ENCODE assay signal across 17 mouse cellular contexts in genomic region chr3:53599315-53599714, GRCm38 (mm10). TPM values are rescaled to one million over a fixed set of nuclear protein-coding genes. Genes with fewer than 3 reads are reported as not detected.
DNase-seq lines count a peak whose midpoint lies in the region; ATAC-seq and TF ChIP-seq lines count a peak whose summit lies in the region.
"Had no signal": no experiment of that assay in that cellular context is flagged by ENCODE, and none has a peak within 500 bp of the region (broad histone marks: within the 10 kb centered on the region; RNA-seq: fewer than 3 reads in every experiment).

No protein-coding gene starts in this region.

- TF ChIP-seq POLR2A in limb, embryonic 14.5 days (IDR thresholded peaks at IDR 0.05; ENCODE audit: borderline replicate concordance, extremely low read depth, insufficient read depth, insufficient read length): no peak

- ATAC-seq in kidney, embryonic 16.5 days (ENCODE audit: low FRiP score, low TSS enrichment): no peak
- peak; percentile 60 for ATAC-seq in limb, embryonic 14.5 days (ENCODE audit: low FRiP score, low read depth)
- ATAC-seq: forebrain, embryonic 14.5 days; hindbrain, embryonic 16.5 days had no signal

- peak overlapping the region; percentile 63; the same call in 1 of the 2 replicates for H3K27ac ChIP-seq in kidney, embryonic 16.5 days (ENCODE audit: low read length)
- no peak overlapping the region for H3K27ac ChIP-seq in limb, embryonic 14.5 days (replicated peaks; ENCODE audit: low read depth, low read length)
- H3K27ac ChIP-seq: heart, embryonic 15.5 days; midbrain, embryonic 10.5 days had no signal

- H3K36me3 ChIP-seq in kidney, embryonic 16.5 days (ENCODE audit: insufficient read depth, low read length): no peaks in the 10 kb centered on the region
- H3K36me3 ChIP-seq in limb, embryonic 14.5 days (ENCODE audit: control insufficient read depth, insufficient read depth, low read length): no peaks in the 10 kb centered on the region
- H3K36me3 ChIP-seq: heart, embryonic 15.5 days; midbrain, embryonic 10.5 days had no signal

- DNase-seq in kidney, postnatal 25 days: no peak
- peak; percentile 43 for DNase-seq in R1 (ENCODE audit: low read depth, low spot score)
- DNase-seq in fat pad, adult 2 months (ENCODE audit: extremely low read depth, low read depth, low spot score): peak; percentile 36
- DNase-seq in limb, embryonic 14.5 days (ENCODE audit: low spot score): peak; percentile 73
- DNase-seq in heart, postnatal 36 days: no peak
- no peak for DNase-seq in spleen, adult 18-20 months
- DNase-seq in T-cell, adult 2 months (ENCODE audit: low spot score): no peak
- DNase-seq: cerebellum, adult 2 months; gastrocnemius, postnatal 10 days; right cerebral cortex, postnatal 25 days; thymus, postnatal 4 days had no signal

- 14% methylated on average over 7 of the region's 7 CpGs for WGBS in kidney, embryonic 16.5 days
- WGBS in limb, embryonic 14.5 days: 7% methylated on average over 7 of the region's 7 CpGs

- intact Hi-C loops in heart, postnatal 36 days (cut with DNase I): no loop called here

- 0 out of 2 replicates have a peak overlapping the region, but pooled peaks have one; percentile 1 for H3K4me2 ChIP-seq in kidney, embryonic 16.5 days (replicated peaks; ENCODE audit: low read depth, low read length)
- peak overlapping the region; percentile 25; the same call in 1 of the 2 replicates for H3K4me2 ChIP-seq in limb, embryonic 14.5 days (replicated peaks; ENCODE audit: low read depth, low read length, severe bottlenecking)
- H3K4me2 ChIP-seq: heart, embryonic 15.5 days had no signal

- no peaks in the 10 kb centered on the region for H3K9me3 ChIP-seq in kidney, embryonic 16.5 days (ENCODE audit: low read length)
- no peaks in the 10 kb centered on the region for H3K9me3 ChIP-seq in limb, embryonic 14.5 days (ENCODE audit: control insufficient read depth, low read length)
- H3K9me3 ChIP-seq: heart, embryonic 15.5 days; midbrain, embryonic 10.5 days had no signal

- no peak overlapping the region for H3K9ac ChIP-seq in kidney, embryonic 16.5 days (replicated peaks; ENCODE audit: low read length)
- no peak overlapping the region for H3K9ac ChIP-seq in limb, embryonic 14.5 days (ENCODE audit: low read depth, low read length, severe bottlenecking)
- H3K9ac ChIP-seq: heart, embryonic 15.5 days had no signal

- H3K4me3 ChIP-seq in kidney, embryonic 16.5 days (ENCODE audit: low read length): no peak overlapping the region
- H3K4me3 ChIP-seq in limb, embryonic 14.5 days (replicated peaks; ENCODE audit: low read length): no peak overlapping the region
- H3K4me3 ChIP-seq: heart, embryonic 15.5 days; midbrain, embryonic 10.5 days; myocyte had no signal

- H3K4me1 ChIP-seq in kidney, embryonic 16.5 days (ENCODE audit: insufficient read depth, low read length): peaks cover 38% of the 10 kb centered on the region
- peaks cover 17% of the 10 kb centered on the region for H3K4me1 ChIP-seq in limb, embryonic 14.5 days (ENCODE audit: control insufficient read depth, insufficient read depth, low read length)

- H3K27me3 ChIP-seq in kidney, embryonic 16.5 days (ENCODE audit: insufficient read depth, low read length): no peaks in the 10 kb centered on the region
- H3K27me3 ChIP-seq in limb, embryonic 14.5 days (ENCODE audit: control insufficient read depth, insufficient read depth, low read length): no peaks in the 10 kb centered on the region
- H3K27me3 ChIP-seq: heart, embryonic 15.5 days had no signal

RNA-seq across cellular contexts. Expression of gene Frem2, which starts 57.8 kb away (rescaled TPM):
- polyA plus RNA-seq in kidney, embryonic 16.5 days (2015; fragmentation: Nextera tagmentation; extraction: Ambion mirVana): 15.1 and 15.6 TPM in 2 replicates
- 15.2 and 16.8 TPM in 2 replicates for polyA plus RNA-seq in limb, embryonic 14.5 days (2012; rRNA removed)
- polyA plus RNA-seq in limb, embryonic 14.5 days (2014; fragmentation: Nextera tagmentation; extraction: Ambion mirVana): 10.0 and 10.9 TPM in 2 replicates
- 10 to 100 TPM in 1 of 2 experiments, 1 to 10 TPM in 1; 6.2 to 10.1 TPM for total RNA-seq in heart, postnatal 36 days (2021)

Comparison
In these comparisons a context has a peak if more than half of its experiments do, and no peak if none do; other contexts are left out.
1. DNase-seq: peak in R1 (single experiment), fat pad, adult 2 months (single experiment) and limb, embryonic 14.5 days (single experiment); none in kidney, postnatal 25 days (0 of 2), heart, postnatal 36 days (0 of 2), spleen, adult 18-20 months (0 of 2) and T-cell, adult 2 months (single experiment).